Mouse (Mus musculus) liver, postnatal 0 days (tissue): Measurements from ENCODE around the gene Cmas.

ENCODE experiments used
- CTCF ChIP-seq: sonication (generic); IDR thresholded peaks from 2 replicates; pipeline ENCODE4 v1.5.1; 2016; ENCODE audit warnings: antibody characterized with exemption, low read depth
- EP300 ChIP-seq: IDR thresholded peaks from 2 replicates; pipeline ENCODE4 v1.6.1; 2016; ENCODE audit warnings: antibody characterized with exemption, low read depth, mild to moderate bottlenecking

DNA sequence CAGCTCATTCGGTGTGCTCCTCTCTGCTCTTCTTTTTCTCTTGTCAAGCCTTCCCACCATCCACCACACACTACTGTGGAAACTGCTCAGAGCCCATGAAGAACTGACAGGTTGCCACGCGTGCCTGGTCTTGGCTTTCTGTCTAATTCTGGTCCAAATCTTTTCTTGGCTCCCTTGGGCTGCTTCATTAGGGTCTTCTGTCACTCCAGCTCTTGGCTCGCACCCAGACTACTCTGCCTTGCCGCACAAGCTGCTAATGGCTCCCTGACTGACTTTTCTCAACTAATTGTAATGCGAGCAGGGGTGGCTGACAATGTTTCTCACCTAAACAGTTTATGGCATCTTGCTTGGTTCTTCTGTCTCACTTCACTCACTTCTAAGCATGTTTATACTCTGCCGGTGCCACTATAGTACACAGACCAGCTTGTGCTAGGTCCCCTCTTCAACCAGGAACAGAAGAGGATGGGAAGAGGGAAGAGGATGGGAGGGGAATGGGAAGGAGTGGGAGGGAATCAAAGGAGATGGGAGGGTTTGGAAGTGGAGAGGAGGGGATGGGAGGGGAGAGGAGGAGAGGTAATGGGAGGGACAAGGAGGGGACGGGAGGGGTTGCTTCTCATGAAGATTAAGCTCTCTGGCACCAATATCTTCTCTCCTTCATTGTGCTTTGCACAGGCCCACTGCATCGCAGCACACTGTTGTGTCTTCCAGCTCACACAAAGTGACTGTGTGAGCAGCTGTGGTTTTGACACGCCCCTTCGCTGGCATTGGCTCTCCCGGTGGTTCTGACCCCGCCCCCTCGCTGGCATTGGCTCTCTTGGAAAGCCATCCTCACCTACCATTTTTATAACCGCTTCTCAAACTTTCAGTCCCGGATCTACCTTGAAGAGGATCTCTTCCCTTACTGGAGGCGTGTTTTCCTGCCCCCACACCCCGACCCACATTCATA lies 31.8 kb downstream of the Cmas start:
- TF ChIP-seq CTCF: no peak
- TF ChIP-seq EP300: no peak
